Mouse (Mus musculus): ENCODE measurements around the gene Gm17349.

DNA sequence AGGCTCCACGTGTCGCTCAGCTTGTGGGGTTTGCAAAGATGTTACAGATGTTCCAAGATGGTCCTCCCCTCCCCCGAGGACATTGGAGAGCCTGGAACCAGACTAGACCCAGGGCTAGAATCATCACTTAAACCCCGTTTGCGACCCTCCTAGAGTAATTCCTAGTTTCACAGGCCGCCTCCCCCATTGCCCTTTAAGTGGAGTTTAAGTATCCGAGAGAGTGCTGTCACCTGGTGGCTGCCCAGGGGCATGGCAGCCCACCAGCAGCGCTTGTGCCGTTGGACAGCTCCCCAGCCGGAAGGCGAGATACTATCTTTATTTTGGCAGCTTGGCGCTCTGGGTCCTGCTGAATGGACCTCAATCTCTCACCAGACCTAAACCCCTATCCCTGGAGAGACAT, 36.4 kb downstream of the Gm17349 start:
- TF ChIP-seq CTCF (IDR thresholded peaks at IDR 0.05; ENCODE audit: low read depth, low read length) (peak; percentile 99), POLR2A (IDR thresholded peaks at IDR 0.05; ENCODE audit: borderline replicate concordance, low read depth, low read length) (no peak)
